Mouse (Mus musculus): ENCODE data around the gene Mindy4. TPM values are rescaled to one million over a fixed set of nuclear protein-coding genes. Genes with fewer than 3 reads are reported as not detected.

Gene Mindy4
- polyA plus RNA-seq, 1 experiment from 2014 or later: 11.7 TPM

Small RNAs within 50 kb of the gene (microRNA-seq; reads per million reads assigned to microRNA genes)
- not detected for gene Gm25458

Other genes with a start within 250 kb of the Mindy4 start
- 3.3 and 3.5 TPM in 2 replicates for gene Nod1, start 230.8 kb upstream of the Mindy4 start, polyA plus RNA-seq (2016; fragmentation: Nextera tagmentation; extraction: Ambion mirVana)
- 14.3 and 15.4 TPM in 2 replicates for gene Ggct, start 210.4 kb upstream of the Mindy4 start, polyA plus RNA-seq (2016; fragmentation: Nextera tagmentation; extraction: Ambion mirVana)
- 202 and 206 TPM in 2 replicates for gene Gars, start 165.4 kb upstream of the Mindy4 start, polyA plus RNA-seq (2016; fragmentation: Nextera tagmentation; extraction: Ambion mirVana)
- gene Crhr2, start 70.4 kb upstream of the Mindy4 start, polyA plus RNA-seq (2016; fragmentation: Nextera tagmentation; extraction: Ambion mirVana): 0.47 and 0.66 TPM in 2 replicates
- gene Inmt, start 28.3 kb upstream of the Mindy4 start, polyA plus RNA-seq (2016; fragmentation: Nextera tagmentation; extraction: Ambion mirVana): not detected in 2 replicates
- 3.0 and 3.4 TPM in 2 replicates for gene Aqp1, start 133.0 kb downstream of the Mindy4 start, polyA plus RNA-seq (2016; fragmentation: Nextera tagmentation; extraction: Ambion mirVana)
- gene Ghrhr, start 172.9 kb downstream of the Mindy4 start, polyA plus RNA-seq (2016; fragmentation: Nextera tagmentation; extraction: Ambion mirVana): not detected in 2 replicates
- gene Adcyap1r1, start 248.6 kb downstream of the Mindy4 start, polyA plus RNA-seq (2016; fragmentation: Nextera tagmentation; extraction: Ambion mirVana): 30.9 and 33.3 TPM in 2 replicates